Mouse (Mus musculus): ENCODE measurements around the gene Lum. TPM values are rescaled to one million over a fixed set of nuclear protein-coding genes. Genes with fewer than 3 reads are reported as not detected.

Lum gene
- total RNA-seq, 2 experiments from 2014 or later: 18.9 to 21.1 TPM

Other genes with a start within 250 kb of the Lum start
- 100 to 1,000 TPM; 271 to 286 TPM for gene Dcn, start 85.5 kb upstream of the Lum start, total RNA-seq (2021)
- 10 to 100 TPM; 15.3 to 16.8 TPM for gene Kera, start 41.8 kb downstream of the Lum start, total RNA-seq (2021)
- under 1 TPM in 1 of 2 experiments, not detected in 1; 0.15 TPM for gene Epyc, start 78.9 kb downstream of the Lum start, total RNA-seq (2021)
- gene Ccer1, start 127.9 kb downstream of the Lum start, total RNA-seq (2021): not detected
- not detected for gene C030005K15Rik, start 161.6 kb downstream of the Lum start, total RNA-seq (2021)